In genomic region chr16:58546128-58546527, GRCm38 (mm10) we compare ENCODE assay signal across 23 mouse cellular contexts. TPM values are rescaled to one million over a fixed set of nuclear protein-coding genes. Genes with fewer than 3 reads are reported as not detected.
A peak's percentile ranks its signal among the peaks of the same experiment; 100 is the strongest.
DNase-seq lines count a peak whose midpoint lies in the region; ATAC-seq and TF ChIP-seq lines count a peak whose summit lies in the region.
"Had no signal": no experiment of that assay in that cellular context is flagged by ENCODE, and none has a peak within 500 bp of the region (broad histone marks: within the 10 kb centered on the region; RNA-seq: fewer than 3 reads in every experiment).

No protein-coding gene starts in this region.

- no peaks in the 10 kb centered on the region for H3K9me3 ChIP-seq in intestine, postnatal 0 days (ENCODE audit: control insufficient read depth)
- H3K9me3 ChIP-seq in intestine, embryonic 15.5 days, result no peaks in the 10 kb centered on the region
- H3K9me3 ChIP-seq in MEL (replicated peaks; ENCODE audit: insufficient read depth, low read length), result no peaks in the 10 kb centered on the region
- no peaks in the 10 kb centered on the region for H3K9me3 ChIP-seq in liver, embryonic 13.5 days (replicated peaks)
- H3K9me3 ChIP-seq: forebrain, embryonic 10.5 days; limb, embryonic 13.5 days; lung, embryonic 15.5 days had no signal

- H3K9ac ChIP-seq in intestine, postnatal 0 days (ENCODE audit: low read depth, low read length), result no peak overlapping the region
- H3K9ac ChIP-seq in intestine, embryonic 15.5 days, result no peak overlapping the region
- H3K9ac ChIP-seq in MEL (ENCODE audit: control insufficient read depth, low read depth, low read length, poor library complexity, severe bottlenecking), result no peak overlapping the region
- no peak overlapping the region for H3K9ac ChIP-seq in liver, embryonic 13.5 days
- H3K9ac ChIP-seq: limb, embryonic 13.5 days; lung, embryonic 15.5 days had no signal

- TF ChIP-seq RAD21 in MEL (IDR thresholded peaks at IDR 0.05; ENCODE audit: low read depth, low read length), result no peak

- no peaks in the 10 kb centered on the region for H3K4me1 ChIP-seq in intestine, postnatal 0 days (replicated peaks; ENCODE audit: control insufficient read depth, insufficient read depth, low read length)
- H3K4me1 ChIP-seq in intestine, embryonic 15.5 days (replicated peaks), result no peaks in the 10 kb centered on the region
- peaks cover 3 to 11% of the 10 kb centered on the region in 2 experiments for H3K4me1 ChIP-seq in MEL (ENCODE audit: control insufficient read depth in 1 of 2, insufficient read depth in 2 of 2, low read length in 2 of 2)
- peaks cover 16% of the 10 kb centered on the region for H3K4me1 ChIP-seq in liver, embryonic 13.5 days (replicated peaks)
- H3K4me1 ChIP-seq: forebrain, embryonic 10.5 days; limb, embryonic 13.5 days; lung, embryonic 15.5 days had no signal

- ATAC-seq in intestine, postnatal 0 days, result peak; percentile 25; the same call in 1 of the 2 replicates
- no peak for ATAC-seq in intestine, embryonic 15.5 days
- ATAC-seq in liver, embryonic 13.5 days (ENCODE audit: low read depth), result peak; percentile 71
- ATAC-seq: hindbrain, postnatal 0 days had no signal

- DNase-seq in MEL (ENCODE audit: low read depth, low spot score), result no peak
- DNase-seq in liver, embryonic 13.5 days, result no peak
- DNase-seq in naive thymus-derived CD4-positive, alpha-beta T cell, adult 2 months (ENCODE audit: low read depth), result peak; percentile 38
- no peak for DNase-seq in layer of hippocampus, adult 18-20 months (ENCODE audit: low spot score in 2 of 2)
- no peak for DNase-seq in urinary bladder, adult 2 months (ENCODE audit: low spot score)
- no peak for DNase-seq in gastrocnemius, postnatal 10 days
- DNase-seq: adrenal gland, postnatal 25 days; cerebellum, adult 11-12 months; cerebellum, postnatal 14 days; gastrocnemius, adult 2 months; heart, adult 18-20 months; heart, postnatal 4 days; kidney, postnatal 4 days; midbrain, embryonic 14.5 days; right cerebral cortex, postnatal 14 days had no signal

- no peak for TF ChIP-seq CTCF in intestine, postnatal 0 days (IDR thresholded peaks at IDR 0.05; ENCODE audit: low read depth)
- no peak for TF ChIP-seq CTCF in MEL (IDR thresholded peaks at IDR 0.05 in 2 of 3, conservative IDR thresholded peaks at IDR 0.05 in 1 of 3; ENCODE audit: control insufficient read depth in 1 of 3, insufficient read depth in 1 of 3, low read depth in 2 of 3, low read length in 3 of 3, poor library complexity in 1 of 3, severe bottlenecking in 1 of 3)

- TF ChIP-seq EP300 in MEL (IDR thresholded peaks at IDR 0.05; ENCODE audit: low read depth in 1 of 2, low read length in 2 of 2), result no peak

- 23% methylated on average over 1 of the region's 1 CpGs for WGBS in intestine, postnatal 0 days
- 23% methylated on average over 1 of the region's 1 CpGs for WGBS in intestine, embryonic 15.5 days
- 7% methylated on average over 1 of the region's 1 CpGs for WGBS in liver, embryonic 13.5 days (ENCODE audit: insufficient replicate concordance)

- no peak overlapping the region for H3K27ac ChIP-seq in intestine, postnatal 0 days (ENCODE audit: low read depth, low read length)
- H3K27ac ChIP-seq in intestine, embryonic 15.5 days, result no peak overlapping the region
- no peak overlapping the region for H3K27ac ChIP-seq in MEL (ENCODE audit: control insufficient read depth, low read depth, low read length)
- H3K27ac ChIP-seq in liver, embryonic 13.5 days, result no peak overlapping the region
- H3K27ac ChIP-seq: forebrain, embryonic 10.5 days; gastrocnemius, adult 2 months; hindbrain, postnatal 0 days; limb, embryonic 13.5 days; lung, embryonic 15.5 days; macrophage had no signal

- TF ChIP-seq POLR2A in MEL (IDR thresholded peaks at IDR 0.05; ENCODE audit: control insufficient read depth in 1 of 2, insufficient read depth in 1 of 2, low read depth in 1 of 2, low read length in 2 of 2, poor library complexity in 1 of 2), result no peak

- no peaks in the 10 kb centered on the region for H3K27me3 ChIP-seq in intestine, postnatal 0 days (replicated peaks; ENCODE audit: control insufficient read depth, insufficient read depth, low read length)
- no peaks in the 10 kb centered on the region for H3K27me3 ChIP-seq in intestine, embryonic 15.5 days (replicated peaks)
- H3K27me3 ChIP-seq in MEL (ENCODE audit: control insufficient read depth in 1 of 2, insufficient read depth in 2 of 2, low read length in 2 of 2), result no peaks in the 10 kb centered on the region
- H3K27me3 ChIP-seq in liver, embryonic 13.5 days, result no peaks in the 10 kb centered on the region
- H3K27me3 ChIP-seq: limb, embryonic 13.5 days; lung, embryonic 15.5 days had no signal

- no peaks in the 10 kb centered on the region for H3K36me3 ChIP-seq in intestine, postnatal 0 days (ENCODE audit: control insufficient read depth, insufficient read depth)
- H3K36me3 ChIP-seq in intestine, embryonic 15.5 days, result no peaks in the 10 kb centered on the region
- H3K36me3 ChIP-seq in MEL (ENCODE audit: control insufficient read depth in 1 of 2, insufficient read depth in 2 of 2, low read length in 2 of 2), result peaks cover 0 to 23% of the 10 kb centered on the region in 2 experiments; a peak in 2 of 4 replicates
- no peaks in the 10 kb centered on the region for H3K36me3 ChIP-seq in liver, embryonic 13.5 days
- H3K36me3 ChIP-seq: forebrain, embryonic 10.5 days; limb, embryonic 13.5 days; lung, embryonic 15.5 days had no signal

- no peak overlapping the region for H3K4me3 ChIP-seq in intestine, postnatal 0 days (ENCODE audit: low read depth, low read length)
- no peak overlapping the region for H3K4me3 ChIP-seq in intestine, embryonic 15.5 days (replicated peaks)
- no peak overlapping the region for H3K4me3 ChIP-seq in MEL (ENCODE audit: control insufficient read depth in 1 of 2, insufficient read depth in 1 of 2, low read depth in 2 of 2, low read length in 2 of 2)
- H3K4me3 ChIP-seq in liver, embryonic 13.5 days (replicated peaks), result no peak overlapping the region
- H3K4me3 ChIP-seq: forebrain, embryonic 10.5 days; gastrocnemius, adult 2 months; limb, embryonic 13.5 days; lung, embryonic 15.5 days; myocyte had no signal

- H3K79me2 ChIP-seq in MEL (ENCODE audit: control insufficient read depth, insufficient read depth, low read length, poor library complexity), result no peaks in the 10 kb centered on the region

- no peak overlapping the region for H3K4me2 ChIP-seq in intestine, postnatal 0 days (replicated peaks; ENCODE audit: low read depth)
- H3K4me2 ChIP-seq in intestine, embryonic 15.5 days (replicated peaks), result no peak overlapping the region
- H3K4me2 ChIP-seq in liver, embryonic 13.5 days, result no peak overlapping the region
- H3K4me2 ChIP-seq: limb, embryonic 13.5 days; lung, embryonic 15.5 days had no signal

TF ChIP-seq in MEL, 35 proteins besides CTCF, POLR2A, EP300 and RAD21:
- TF ChIP-seq GATA1 (IDR thresholded peaks at IDR 0.05; ENCODE audit: low read depth, low read length) (peak; percentile 15; the same call in 1 of the 2 replicates), USF1 (IDR thresholded peaks at IDR 0.05; ENCODE audit: low read depth, low read length) (no peak), POLR2AphosphoS5 (IDR thresholded peaks at IDR 0.05; ENCODE audit: borderline replicate concordance, low read depth, low read length) (no peak), MEF2A (IDR thresholded peaks at IDR 0.05; ENCODE audit: extremely low read depth, insufficient replicate concordance, low read depth, low read length, poor library complexity, severe bottlenecking) (no peak), NELFE (IDR thresholded peaks at IDR 0.05; ENCODE audit: low read depth, low read length) (no peak)

RNA-seq across cellular contexts. Expression of gene St3gal6, which starts 22.1 kb away (rescaled TPM):
- 32.5 and 32.6 TPM in 2 replicates for polyA plus RNA-seq in intestine, postnatal 0 days (2015; fragmentation: Nextera tagmentation; extraction: Ambion mirVana)
- 18.9 and 19.3 TPM in 2 replicates for polyA plus RNA-seq in intestine, embryonic 15.5 days (2015; fragmentation: Nextera tagmentation; extraction: Ambion mirVana)
- 2.5 and 4.0 TPM in 2 replicates for total RNA-seq in MEL (2012; rRNA removed)
- 1 to 10 TPM in 1 of 2 experiments, not detected in 1; 8.9 TPM for polyA plus RNA-seq in MEL (2012; ENCODE audit: insufficient read depth in 1 of 2, insufficient read length in 2 of 2, low read depth in 1 of 2, low replicate concordance in 2 of 2, missing spikeins in 1 of 2)
- 43.5 and 47.6 TPM in 2 replicates for polyA plus RNA-seq in liver, embryonic 13.5 days (2015; fragmentation: Nextera tagmentation; extraction: Ambion mirVana)
- total RNA-seq in layer of hippocampus, adult 18-20 months (2021), result 10 to 100 TPM; 13.8 to 14.1 TPM
- polyA plus RNA-seq in urinary bladder, adult 2 months (2012; rRNA removed), result 14.3 and 16.2 TPM in 2 replicates
- total RNA-seq in gastrocnemius, postnatal 10 days (2021), result 10 to 100 TPM; 37.3 to 40.5 TPM
